Mouse (Mus musculus) adrenal gland, postnatal 25 days (tissue): ENCODE measurements around the gene Crb3. TPM values are rescaled to one million over a fixed set of nuclear protein-coding genes. Genes with fewer than 3 reads are reported as not detected.

Experiments used
- DNase-seq: peaks from one replicate; pipeline ENCODE4 v3.0.0; 2021; ENCODE audit warnings: mixed read lengths
- total RNA-seq: library from RNA; stranded (reverse); gene quantifications from 2 replicates; pipeline ENCODE4 v1.2.3, GENCODE M21; 2021

Gene Crb3
- total RNA-seq, 1 experiment from 2014 or later, result 1.4 TPM

DNA sequence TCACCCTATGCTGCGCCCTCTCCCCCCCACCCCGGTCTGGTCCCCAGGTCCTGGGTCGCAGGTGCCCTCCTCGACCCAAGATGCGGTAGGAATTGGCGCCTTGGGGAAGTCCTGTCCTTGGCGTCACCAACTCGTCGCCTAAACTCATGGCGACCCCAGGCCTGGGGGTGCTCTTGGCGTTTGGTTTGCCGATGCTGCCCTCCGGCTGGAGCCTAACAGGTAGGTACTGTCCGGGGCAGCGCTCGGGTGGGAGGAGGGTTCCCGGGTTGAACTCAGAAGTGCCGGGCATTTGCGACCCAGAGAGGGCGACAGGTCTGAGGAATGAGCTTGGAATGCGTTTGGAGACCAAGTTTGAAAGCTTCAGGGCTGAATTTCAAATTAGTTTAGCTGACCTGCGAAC lies 3.6 kb downstream of the Crb3 start:
- DNase-seq, result no peak

GRCm38 (mm10) chr17:57063031-57063430 lies 4.1 kb downstream of the Crb3 start:
- DNase-seq, result no peak

DNA sequence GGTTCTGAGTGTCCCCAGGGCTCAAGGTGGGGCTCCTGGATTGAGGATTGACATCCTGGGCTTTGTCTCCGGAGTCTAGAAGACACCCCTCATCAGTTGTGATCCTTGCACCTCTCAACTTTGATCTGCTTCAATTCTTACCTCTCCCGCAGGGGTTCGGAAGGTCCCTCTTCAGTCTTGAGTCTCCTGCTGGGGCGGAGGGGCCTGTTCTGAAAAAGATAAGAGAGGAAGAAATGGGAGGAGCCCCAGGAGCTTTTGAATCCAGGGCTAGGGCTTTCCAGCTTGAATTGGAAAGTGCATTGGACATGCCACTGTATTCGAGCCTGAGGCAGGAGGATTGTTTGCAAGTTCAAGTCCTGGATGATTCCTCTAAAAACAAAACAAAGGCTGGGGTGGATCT lies 8.0 kb downstream of the Crb3 start:
- DNase-seq, result no peak

- no peak for DNase-seq
These were observed 11.4 kb downstream of the Crb3 start for GRCm38 (mm10) chr17:57070272-57070671.

- no peak for DNase-seq
These were observed 11.8 kb downstream of the Crb3 start for GRCm38 (mm10) chr17:57070699-57071098.

GRCm38 (mm10) chr17:57076916-57077315 lies 18.0 kb downstream of the Crb3 start:
- no peak for DNase-seq

DNA sequence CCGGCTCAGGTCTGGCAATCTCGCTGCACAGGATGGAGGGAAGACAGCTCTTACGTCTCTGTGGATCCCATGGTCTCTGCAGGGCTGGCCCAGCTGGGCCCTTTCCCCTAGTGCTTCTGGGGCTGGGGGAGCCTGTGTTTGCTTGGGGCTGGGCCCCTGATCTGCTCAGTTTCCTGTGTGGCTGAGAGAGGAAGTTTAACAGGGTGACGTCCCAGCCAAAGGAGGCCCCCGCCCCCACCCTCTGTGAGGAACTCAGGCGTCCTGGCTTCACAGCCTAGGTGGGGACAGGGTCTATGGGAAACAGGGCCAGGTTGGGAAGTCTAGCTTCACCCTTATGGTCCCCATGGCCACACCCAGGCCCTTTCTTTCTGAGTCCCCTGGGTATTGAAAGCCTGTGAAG lies 19.4 kb downstream of the Crb3 start, which contains the start of gene Dennd1c:
TSS of gene Dennd1c (minus strand) at position 179 of the 400 bp plus-strand sequence.
- no peak for DNase-seq

DNA sequence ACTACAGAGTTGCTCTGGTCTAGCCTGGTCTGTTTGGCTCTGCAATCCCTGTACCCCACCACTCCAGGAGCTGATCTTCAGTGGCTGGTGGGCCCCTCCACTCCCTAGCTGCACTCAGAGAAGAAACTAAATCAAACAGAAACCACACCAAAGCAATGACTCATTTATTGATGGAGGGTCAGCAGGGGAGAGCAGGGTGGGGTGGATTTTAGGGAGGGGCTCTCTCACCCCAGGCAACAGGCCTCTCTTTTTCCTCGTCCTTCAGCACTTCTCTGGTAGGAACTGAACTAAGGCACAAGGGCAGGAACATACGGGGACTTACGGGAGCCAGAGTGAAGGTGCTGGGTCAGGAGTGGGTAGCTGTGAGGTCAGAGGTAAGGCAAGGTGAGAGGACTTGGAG lies 21.0 kb downstream of the Crb3 start:
- no peak for DNase-seq

GRCm38 (mm10) chr17:57081234-57081842 lies 22.4 kb downstream of the Crb3 start:
- no peak for DNase-seq

DNA sequence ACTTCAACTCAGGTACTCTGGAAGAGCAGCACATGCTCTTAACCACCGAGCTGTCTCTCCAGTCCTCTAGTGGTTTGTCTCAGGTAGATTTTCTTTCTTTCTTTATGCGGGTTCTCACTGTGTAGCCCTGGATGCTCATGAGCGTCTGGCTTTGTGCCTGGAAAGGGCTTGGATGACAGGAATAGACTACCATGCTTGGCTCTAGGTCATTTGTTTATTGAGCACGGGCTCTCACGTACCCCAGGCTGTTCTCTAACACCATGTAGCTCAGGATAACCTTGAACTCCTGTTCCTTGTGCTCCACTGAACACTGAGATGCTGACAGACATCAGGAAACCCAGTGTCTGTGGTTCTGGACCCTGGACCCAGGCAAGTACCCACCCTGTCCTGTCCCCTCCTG lies 23.6 kb downstream of the Crb3 start:
- DNase-seq, result no peak

GRCm38 (mm10) chr17:57085970-57086757 lies 27.3 kb downstream of the Crb3 start:
- DNase-seq, result no peak

GRCm38 (mm10) chr17:57087049-57087832 lies 28.3 kb downstream of the Crb3 start, which contains the start of gene Tubb4a:
Gene Tubb4a (minus strand): TSS chr17:57087782.
- DNase-seq, result peak; percentile 44

DNA sequence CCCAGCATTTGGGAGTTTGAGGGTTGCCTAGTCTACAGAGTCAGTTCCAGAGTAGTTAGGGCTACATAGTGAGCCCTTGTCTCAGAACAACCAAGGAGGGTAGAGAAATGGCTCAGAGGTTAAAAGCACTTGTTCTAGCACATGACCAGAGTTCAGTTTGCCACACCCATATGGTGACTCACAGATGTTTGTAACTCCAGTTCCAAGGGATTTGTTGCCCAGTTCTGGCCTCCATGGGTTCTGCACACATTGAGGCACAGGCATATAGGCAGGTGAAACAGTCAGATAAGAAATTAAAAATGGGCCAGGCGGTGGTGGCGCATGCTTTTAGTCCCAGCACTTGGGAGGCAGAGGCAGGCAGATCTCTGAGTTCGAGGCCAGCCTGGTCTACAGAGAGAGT lies 35.3 kb downstream of the Crb3 start:
- no peak for DNase-seq

- no peak for DNase-seq
These were observed 37.1 kb downstream of the Crb3 start for GRCm38 (mm10) chr17:57095855-57096622.

DNA sequence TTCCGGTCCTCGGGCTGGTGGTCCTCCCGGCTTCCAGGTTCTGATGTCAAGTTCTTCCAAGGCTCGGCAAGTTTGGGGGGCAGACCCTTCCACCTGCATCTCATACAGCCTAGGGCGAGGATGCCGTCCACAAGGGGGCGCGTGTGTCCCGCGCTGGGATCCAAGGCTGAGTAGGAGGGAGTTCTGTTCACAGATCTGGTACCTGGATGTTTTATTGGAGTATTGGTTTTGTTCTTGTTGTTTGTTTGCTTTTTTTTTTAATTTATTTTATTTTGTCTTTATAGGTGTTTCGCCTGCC lies 37.7 kb downstream of the Crb3 start:
- peak; percentile 91 for DNase-seq

GRCm38 (mm10) chr17:57098321-57098720 lies 39.4 kb downstream of the Crb3 start:
- DNase-seq, result no peak

DNA sequence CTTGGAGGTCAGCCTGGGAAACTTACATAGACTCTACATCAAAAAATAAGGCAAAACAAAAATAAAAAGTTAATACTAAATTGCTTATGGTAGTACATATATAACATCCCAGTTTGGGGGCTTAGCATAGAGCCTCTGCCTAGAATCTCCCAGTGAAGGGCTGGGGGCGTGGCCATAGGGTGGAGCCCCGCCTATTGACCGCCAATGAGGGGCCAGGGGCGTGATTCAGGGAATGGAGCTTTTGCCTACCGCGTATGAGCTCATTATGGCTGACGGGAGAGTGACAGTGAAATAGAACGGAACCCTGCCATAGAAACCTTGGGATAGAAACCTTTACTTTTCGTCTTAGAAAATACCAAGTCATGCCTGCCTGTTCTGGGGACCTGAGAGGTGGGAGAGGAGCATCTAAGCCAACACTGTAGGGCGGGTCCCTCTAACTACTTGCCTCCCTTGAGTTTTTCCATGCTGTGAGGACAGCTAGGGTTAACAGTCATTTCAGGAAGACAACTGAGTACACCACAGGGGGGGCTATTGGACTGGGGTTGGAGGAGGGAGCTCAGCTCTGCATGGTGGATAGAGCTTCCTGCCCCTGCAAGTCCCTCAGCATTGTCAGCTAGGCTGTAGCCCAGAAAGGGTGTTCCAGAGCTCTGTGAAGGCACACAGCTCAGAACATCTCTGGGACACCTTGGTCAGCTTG lies 40.9 kb downstream of the Crb3 start:
- DNase-seq, result peak; percentile 21

DNA sequence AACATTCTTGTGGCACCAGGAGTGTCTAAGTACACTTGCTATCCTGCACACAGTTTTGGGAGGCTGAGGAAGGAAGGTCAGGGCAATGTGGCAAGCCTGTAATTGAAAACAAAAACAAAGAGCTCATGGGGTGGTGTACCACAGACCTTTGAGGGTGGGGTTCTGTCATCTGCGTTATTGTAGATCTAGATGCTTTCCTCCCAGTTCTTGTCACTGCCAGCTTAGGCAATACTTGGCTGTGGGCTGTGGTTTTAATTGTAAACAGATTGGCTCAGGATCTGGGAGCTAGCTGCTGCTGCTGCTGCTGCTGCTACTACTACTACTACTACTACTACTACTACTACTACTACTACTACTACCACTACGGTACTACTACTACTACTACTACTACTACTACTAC lies 43.4 kb downstream of the Crb3 start:
- DNase-seq, result no peak

- DNase-seq, result no peak
These were observed 45.6 kb downstream of the Crb3 start for GRCm38 (mm10) chr17:57104496-57104895.

- DNase-seq, result peak; percentile 15
These were observed 46.5 kb downstream of the Crb3 start, which contains the start of gene Tnfsf9 for GRCm38 (mm10) chr17:57105181-57106034. Gene Tnfsf9 (plus strand): TSS chr17:57105325.

GRCm38 (mm10) chr17:57106035-57106368 lies 47.1 kb downstream of the Crb3 start:
- no peak for DNase-seq
